Mouse (Mus musculus) heart, postnatal 0 days (tissue): Measurements from ENCODE around the gene Stc2. TPM values are rescaled to one million over a fixed set of nuclear protein-coding genes. Genes with fewer than 3 reads are reported as not detected.
A peak's percentile ranks its signal among the peaks of the same experiment; 100 is the strongest.

Experiments used
- ATAC-seq: fragments of 200-750 bp; cut with Nextera tagmentation; 2 replicates; pipeline ENCODE4 v1.8.0; 2017; ENCODE audit warnings: low read depth, moderate number of reproducible peaks, moderate library complexity; ENCODE audit not compliant: insufficient read depth
- DNase-seq: peaks from one replicate; pipeline ENCODE4 v3.0.0-alpha.2; 2016; ENCODE audit warnings: low spot score
- H3K27ac ChIP-seq: fragments of 300-500 bp; sonication (generic); 2 replicates; pipeline ENCODE4 v1.5.1; 2014; ENCODE audit warnings: low read depth, mild to moderate bottlenecking
- H3K27me3 ChIP-seq: fragments of 300-500 bp; sonication (generic); 2 replicates; pipeline ENCODE4 v1.6.1; 2014; ENCODE audit warnings: low read length, mixed read lengths; ENCODE audit not compliant: control insufficient read depth, insufficient read depth
- H3K36me3 ChIP-seq: fragments of 300-500 bp; sonication (generic); replicated peaks from 2 replicates; pipeline ENCODE4 v1.6.1; 2014; ENCODE audit warnings: low read length, mixed read lengths; ENCODE audit not compliant: control insufficient read depth, insufficient read depth
- H3K4me1 ChIP-seq: fragments of 300-500 bp; sonication (generic); 2 replicates; pipeline ENCODE4 v1.6.1; 2014; ENCODE audit warnings: antibody characterized with exemption; ENCODE audit not compliant: control insufficient read depth, insufficient read depth
- H3K4me2 ChIP-seq: fragments of 300-500 bp; sonication (generic); 2 replicates; pipeline ENCODE4 v1.6.1; 2014; ENCODE audit warnings: low read depth, mild to moderate bottlenecking, low read length, moderate library complexity
- H3K4me3 ChIP-seq: fragments of 300-500 bp; sonication (generic); 2 replicates; pipeline ENCODE4 v1.5.1; 2014; ENCODE audit warnings: low read depth, low read length
- H3K9ac ChIP-seq: fragments of 300-500 bp; sonication (generic); replicated peaks from 2 replicates; pipeline ENCODE4 v1.6.1; 2014; ENCODE audit warnings: low read depth, low read length, mixed read lengths
- H3K9me3 ChIP-seq: fragments of 300-500 bp; sonication (generic); replicated peaks from 2 replicates; pipeline ENCODE4 v1.6.1; 2016; ENCODE audit warnings: low read length; ENCODE audit not compliant: control insufficient read depth
- CTCF ChIP-seq: IDR thresholded peaks from 2 replicates; pipeline ENCODE4 v1.5.1; 2016; ENCODE audit warnings: antibody characterized with exemption, control low read depth, low read depth
- EP300 ChIP-seq: IDR thresholded peaks from 2 replicates; pipeline ENCODE4 v1.6.1; 2016; ENCODE audit warnings: antibody characterized with exemption, low read depth
- WGBS: fragments of 180-500 bp; shearing (Covaris S2); extraction: QIAGEN DNeasy Blood & Tissue Kit; methylation state at CpG from one replicate; pipeline ENCODE4 v1.1.7; 2014; 5-methylcytosine and 5-hydroxymethylcytosine counted together
- polyA plus RNA-seq: library from polyadenylated mRNA; unstranded; fragments of >200 nt; fragmentation: Nextera tagmentation; extraction: Ambion mirVana; gene quantifications from 2 replicates; pipeline ENCODE4 v1.2.1, GENCODE M21; 2015
- total RNA-seq: library from RNA; depleted of rRNA; stranded (reverse); fragments of >200 nt; gene quantifications from 2 replicates; pipeline ENCODE4 v1.2.3, GENCODE M21; 2014; ENCODE audit warnings: low replicate concordance

The Stc2 gene
- total and polyA plus RNA-seq, 2 experiments from 2014 or later, result 2.7 to 5.3 TPM

- no peaks in the 10 kb centered on the region; the same call in 1 of the 2 replicates for H3K36me3 ChIP-seq
- H3K9me3 ChIP-seq, result no peaks in the 10 kb centered on the region
- ATAC-seq (no peak), DNase-seq (no peak)
- H3K4me1 ChIP-seq, result peaks cover 19% of the 10 kb centered on the region; the same call in 1 of the 2 replicates
- no peak overlapping the region for H3K4me3 ChIP-seq
- H3K27ac ChIP-seq, result no peak overlapping the region
- H3K9ac ChIP-seq, result no peak overlapping the region
- H3K4me2 ChIP-seq, result no peak overlapping the region
- 79% methylated on average over 8 of the region's 8 CpGs for WGBS
- TF ChIP-seq CTCF, result no peak
- no peak for TF ChIP-seq EP300
- no peaks in the 10 kb centered on the region for H3K27me3 ChIP-seq
Observed at GRCm38 (mm10) chr11:31365280-31365679, 4.6 kb downstream of the Stc2 start.

GRCm38 (mm10) chr11:31362856-31363255 lies 7.0 kb downstream of the Stc2 start:
- Histone ChIP-seq H3K4me2 (no peak overlapping the region), H3K9me3 (no peaks in the 10 kb centered on the region), H3K9ac (no peak overlapping the region), H3K36me3 (no peaks in the 10 kb centered on the region; the same call in 1 of the 2 replicates), H3K27me3 (no peaks in the 10 kb centered on the region), H3K4me1 (peaks cover 19% of the 10 kb centered on the region; the same call in 1 of the 2 replicates), H3K4me3 (no peak overlapping the region), H3K27ac (no peak overlapping the region)
- TF ChIP-seq CTCF (no peak), EP300 (no peak)
- 62% methylated on average over 1 of the region's 1 CpGs for WGBS
- DNase-seq (no peak), ATAC-seq (no peak)

DNA sequence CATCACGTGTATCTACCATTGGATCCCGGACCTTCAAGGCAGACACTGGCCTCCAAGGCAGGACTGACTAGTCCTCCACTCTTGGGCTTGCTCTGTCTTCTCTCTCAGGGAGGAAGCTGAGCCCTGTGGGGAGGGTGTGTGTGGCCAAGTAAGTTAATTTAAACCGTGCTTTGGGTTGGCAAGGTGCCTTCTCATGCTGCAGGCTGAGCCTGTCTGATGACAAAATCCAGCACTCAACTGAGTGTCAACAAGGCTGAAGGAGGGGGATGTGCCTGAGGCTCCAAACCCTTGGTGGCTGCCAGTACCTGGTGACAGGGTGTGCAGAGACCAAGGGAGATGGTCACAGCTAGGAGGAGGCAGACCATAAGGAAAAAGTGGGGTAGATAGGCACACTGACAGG lies 7.5 kb downstream of the Stc2 start:
- peaks cover 19% of the 10 kb centered on the region; the same call in 1 of the 2 replicates for H3K4me1 ChIP-seq
- H3K27ac ChIP-seq, result no peak overlapping the region
- H3K27me3 ChIP-seq, result no peaks in the 10 kb centered on the region
- no peak overlapping the region for H3K4me3 ChIP-seq
- H3K9ac ChIP-seq, result no peak overlapping the region
- no peak overlapping the region for H3K4me2 ChIP-seq
- peak; percentile 89; the same call in 1 of the 2 replicates for TF ChIP-seq EP300
- TF ChIP-seq CTCF, result peak; percentile 34
- 39% methylated on average over 3 of the region's 3 CpGs for WGBS
- peak; percentile 75 for DNase-seq
- H3K36me3 ChIP-seq, result no peaks in the 10 kb centered on the region; the same call in 1 of the 2 replicates
- no peaks in the 10 kb centered on the region for H3K9me3 ChIP-seq
- peak; percentile 87 for ATAC-seq

DNA sequence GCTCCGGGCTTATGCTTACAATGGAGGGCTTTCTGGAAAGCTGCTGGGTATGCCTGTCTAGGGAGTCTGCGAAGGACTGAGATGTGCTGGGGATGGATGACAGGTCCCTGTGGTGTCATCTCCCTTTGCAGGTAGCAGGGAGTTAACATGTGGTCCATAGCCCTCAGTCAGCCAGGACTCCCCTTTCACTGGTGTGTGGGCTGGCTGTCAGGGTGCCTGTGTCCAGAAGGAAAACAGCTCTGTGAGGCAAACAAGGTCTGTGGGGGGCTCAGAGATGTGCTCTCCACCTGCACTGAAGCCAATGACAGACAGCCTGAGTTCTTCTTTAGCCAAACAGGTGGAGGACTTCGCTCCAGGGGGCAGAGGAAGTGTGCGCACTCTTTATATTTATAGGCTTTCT lies 8.8 kb downstream of the Stc2 start:
- Histone ChIP-seq H3K27ac (no peak overlapping the region), H3K4me2 (no peak overlapping the region), H3K36me3 (no peaks in the 10 kb centered on the region; the same call in 1 of the 2 replicates), H3K27me3 (no peaks in the 10 kb centered on the region), H3K9ac (no peak overlapping the region), H3K4me3 (no peak overlapping the region), H3K9me3 (no peaks in the 10 kb centered on the region), H3K4me1 (peaks cover 19% of the 10 kb centered on the region; the same call in 1 of the 2 replicates)
- no peak for ATAC-seq
- DNase-seq, result no peak
- TF ChIP-seq EP300, result no peak
- TF ChIP-seq CTCF, result no peak
- 96% methylated on average over 4 of the region's 4 CpGs for WGBS

- ATAC-seq (no peak), DNase-seq (no peak)
- peaks cover 24% of the 10 kb centered on the region for H3K4me1 ChIP-seq
- H3K36me3 ChIP-seq, result no peaks in the 10 kb centered on the region
- no peaks in the 10 kb centered on the region for H3K27me3 ChIP-seq
- H3K4me2 ChIP-seq, result no peak overlapping the region
- no peaks in the 10 kb centered on the region for H3K9me3 ChIP-seq
- H3K4me3 ChIP-seq, result no peak overlapping the region
- no peak overlapping the region for H3K9ac ChIP-seq
- WGBS, result 64% methylated on average over 6 of the region's 6 CpGs
- H3K27ac ChIP-seq, result no peak overlapping the region
- TF ChIP-seq CTCF (no peak), EP300 (no peak)
Observed at GRCm38 (mm10) chr11:31359283-31359902, 10.5 kb downstream of the Stc2 start.

DNA sequence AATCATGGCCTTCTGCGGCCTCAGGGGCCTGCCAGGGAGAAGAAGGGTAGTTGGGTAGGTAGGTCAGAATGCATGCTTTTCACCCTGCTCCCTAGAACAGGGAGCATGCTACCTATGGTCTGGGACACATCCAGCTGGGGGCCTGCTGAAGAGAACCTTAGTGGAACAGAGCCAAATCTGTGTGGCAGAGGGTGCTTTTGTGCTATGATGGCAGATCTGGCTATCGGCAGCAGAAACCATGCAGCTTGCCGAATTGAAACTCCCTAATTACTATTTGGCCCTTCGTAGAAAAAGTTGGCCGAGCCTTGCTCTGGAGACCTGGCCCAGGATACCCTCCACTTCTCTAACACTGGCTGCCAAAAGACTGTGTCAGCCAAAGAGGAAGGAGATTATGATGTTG lies 11.4 kb downstream of the Stc2 start:
- Histone ChIP-seq H3K4me3 (no peak overlapping the region), H3K4me1 (peaks cover 24% of the 10 kb centered on the region), H3K9me3 (no peaks in the 10 kb centered on the region), H3K27me3 (no peaks in the 10 kb centered on the region), H3K27ac (no peak overlapping the region), H3K36me3 (no peaks in the 10 kb centered on the region), H3K9ac (no peak overlapping the region), H3K4me2 (no peak overlapping the region)
- no peak for TF ChIP-seq EP300
- TF ChIP-seq CTCF, result no peak
- ATAC-seq (no peak), DNase-seq (no peak)
- WGBS, result 73% methylated on average over 5 of the region's 5 CpGs
